Mouse (Mus musculus) heart, adult 2 months (tissue): ENCODE data around the gene Castor1. TPM values are rescaled to one million over a fixed set of nuclear protein-coding genes. Genes with fewer than 3 reads are reported as not detected.

Source experiments
- DNase-seq, 2 experiments: peaks; one replicate each; pipeline ENCODE4 v3.0.0; 2021
- H3K27ac ChIP-seq: fragments of 200-600 bp; 2 replicates; pipeline ENCODE4 v1.8.1; 2022
- H3K27me3 ChIP-seq: fragments of 200-500 bp; 2 replicates; pipeline ENCODE4 v1.6.1; 2012; ENCODE audit warnings: mild to moderate bottlenecking, low read length, inconsistent platforms, mixed read lengths; ENCODE audit not compliant: control insufficient read depth, insufficient read depth
- H3K36me3 ChIP-seq: fragments of 200-500 bp; 2 replicates; pipeline ENCODE4 v1.6.1; 2012; ENCODE audit warnings: low read length, inconsistent platforms; ENCODE audit not compliant: control insufficient read depth, insufficient read depth
- H3K4me1 ChIP-seq: fragments of 200-500 bp; 2 replicates; pipeline ENCODE4 v1.6.1; 2011; ENCODE audit warnings: low read length; ENCODE audit not compliant: control insufficient read depth, insufficient read depth
- H3K4me3 ChIP-seq: fragments of 200-600 bp; 2 replicates; pipeline ENCODE4 v1.8.1; 2022
- H3K79me2 ChIP-seq: fragments of 200-500 bp; replicated peaks from 2 replicates; pipeline ENCODE4 v1.6.1; 2012; ENCODE audit warnings: mild to moderate bottlenecking, inconsistent platforms, low read length, moderate library complexity, mixed read lengths; ENCODE audit not compliant: control insufficient read depth, insufficient read depth
- H3K9ac ChIP-seq: fragments of 200-500 bp; 2 replicates; pipeline ENCODE4 v1.6.1; 2012; ENCODE audit warnings: low read depth, mild to moderate bottlenecking, control low read depth, inconsistent platforms, low read length, mixed read lengths
- CTCF ChIP-seq: fragments of 200-600 bp; IDR thresholded peaks from 2 replicates; pipeline ENCODE4 v1.8.1; 2022; ENCODE audit warnings: antibody characterized with exemption, mild to moderate bottlenecking, moderate library complexity
- EP300 ChIP-seq: fragments of 200-500 bp; IDR thresholded peaks from 2 replicates; pipeline ENCODE4 v1.6.1; 2011; ENCODE audit warnings: low read depth, low read length, control low read depth; ENCODE audit not compliant: insufficient read depth
- POLR2A ChIP-seq: fragments of 200-500 bp; IDR thresholded peaks from 2 replicates; pipeline ENCODE4 v1.6.1; 2011; ENCODE audit warnings: mild to moderate bottlenecking, low read depth, low read length, control low read depth; ENCODE audit not compliant: insufficient read depth
- WGBS: fragments of 180-500 bp; shearing (Covaris S2); methylation state at CpG from one replicate; pipeline ENCODE4 v1.1.7; 2018; 5-methylcytosine and 5-hydroxymethylcytosine counted together
- intact Hi-C: fragments of 180-260 bp; cut with DNase I; formaldehyde crosslinking; loops from one replicate; pipeline ENCODE4 v1.15.1; 2025
- polyA plus RNA-seq: library from polyadenylated mRNA; depleted of rRNA; stranded (reverse); fragments of >200 nt; gene quantifications from 2 replicates; pipeline ENCODE4 v1.2.3, GENCODE M21; 2012
- total RNA-seq, 2 experiments: library from RNA; stranded (reverse); gene quantifications; 2 replicates each; pipeline ENCODE4 v1.2.3; 2021

Gene Castor1
- total and polyA plus RNA-seq, 3 experiments, result 4.0 to 13.5 (median 5.9) TPM

- TF ChIP-seq CTCF, result no peak
- TF ChIP-seq POLR2A, result no peak
- TF ChIP-seq EP300, result no peak
- no peaks in the 10 kb centered on the region for H3K79me2 ChIP-seq
- no peak for DNase-seq
- 17% methylated on average over 6 of the region's 6 CpGs for WGBS
- peak overlapping the region; percentile 74 for H3K9ac ChIP-seq
- intact Hi-C loops, result loop anchor here (1.0 to 2.0 kb wide), 5 partner anchors 16 to 122 kb away; partner anchors contain the start of genes Ccdc157, Rnf215 and Sf3a1
- peaks cover 15% of the 10 kb centered on the region for H3K4me1 ChIP-seq
- H3K27ac ChIP-seq, result peak overlapping the region; percentile 96
- peak overlapping the region; percentile 77 for H3K4me3 ChIP-seq
- H3K27me3 ChIP-seq, result no peaks in the 10 kb centered on the region
- H3K36me3 ChIP-seq, result peaks cover 2% of the 10 kb centered on the region; the same call in 1 of the 2 replicates
Measured at GRCm38 (mm10) chr11:4218637-4219036, 612 bp downstream of the Castor1 start.

- Histone ChIP-seq H3K27me3 (no peaks in the 10 kb centered on the region), H3K4me1 (peaks cover 15% of the 10 kb centered on the region), H3K9ac (peak overlapping the region; percentile 74), H3K36me3 (peaks cover 2% of the 10 kb centered on the region; the same call in 1 of the 2 replicates), H3K79me2 (no peaks in the 10 kb centered on the region), H3K27ac (peak overlapping the region; percentile 96), H3K4me3 (peak overlapping the region; percentile 77)
- 4% methylated on average over 2 of the region's 2 CpGs for WGBS
- intact Hi-C loops, result loop anchor here (1.0 to 2.0 kb wide), 4 partner anchors 17 to 84 kb away; partner anchors contain the start of genes Ccdc157, Rnf215 and Sf3a1
- peak; percentile 91 for TF ChIP-seq CTCF
- peak; percentile 97 for TF ChIP-seq EP300
- TF ChIP-seq POLR2A, result 0 out of 2 replicates have a peak, but pooled peaks have one; percentile 31
- peak; percentile 80 to 84 for DNase-seq
Measured at GRCm38 (mm10) chr11:4219317-4219751, 1.3 kb downstream of the Castor1 start.

GRCm38 (mm10) chr11:4219908-4220307, 1.9 kb downstream of the Castor1 start:
- Histone ChIP-seq H3K79me2 (no peaks in the 10 kb centered on the region), H3K9ac (no peak overlapping the region), H3K27ac (no peak overlapping the region; the same call in 1 of the 2 replicates), H3K4me3 (no peak overlapping the region), H3K4me1 (peaks cover 15% of the 10 kb centered on the region), H3K36me3 (peaks cover 2% of the 10 kb centered on the region; the same call in 1 of the 2 replicates), H3K27me3 (no peaks in the 10 kb centered on the region)
- DNase-seq, result no peak
- intact Hi-C loops, result loop anchor here (1.0 to 2.0 kb wide), 5 partner anchors 17 to 85 kb away; partner anchors contain the start of genes Ccdc157, Rnf215 and Sf3a1
- no peak for TF ChIP-seq POLR2A
- no peak for TF ChIP-seq CTCF
- TF ChIP-seq EP300, result no peak
- WGBS, result 60% methylated on average over 9 of the region's 9 CpGs

GRCm38 (mm10) chr11:4220443-4221400, 2.7 kb downstream of the Castor1 start:
- Histone ChIP-seq H3K27me3 (no peaks in the 10 kb centered on the region), H3K27ac (no peak overlapping the region), H3K9ac (no peak overlapping the region), H3K36me3 (peaks cover 2% of the 10 kb centered on the region; the same call in 1 of the 2 replicates), H3K79me2 (no peaks in the 10 kb centered on the region), H3K4me1 (peaks cover 12% of the 10 kb centered on the region), H3K4me3 (no peak overlapping the region)
- no peak for TF ChIP-seq POLR2A
- TF ChIP-seq EP300, result 0 out of 2 replicates have a peak, but pooled peaks have one; percentile 13
- peak; percentile 96 for TF ChIP-seq CTCF
- intact Hi-C loops, result loop anchor here (1.0 kb wide), 1 partner anchor 38 kb away; no protein-coding TSS in a partner anchor
- 60% methylated on average over 28 of the region's 28 CpGs for WGBS
- DNase-seq, result peak; percentile 78 to 88

- Histone ChIP-seq H3K27ac (no peak overlapping the region), H3K36me3 (no peaks in the 10 kb centered on the region; the same call in 1 of the 2 replicates), H3K4me3 (no peak overlapping the region), H3K27me3 (no peaks in the 10 kb centered on the region), H3K79me2 (no peaks in the 10 kb centered on the region), H3K9ac (no peak overlapping the region), H3K4me1 (peaks cover 2% of the 10 kb centered on the region)
- TF ChIP-seq EP300, result no peak
- no peak for TF ChIP-seq CTCF
- no peak for TF ChIP-seq POLR2A
- intact Hi-C loops, result no loop called here
- no peak for DNase-seq
- 80% methylated on average over 17 of the region's 17 CpGs for WGBS
Measured at GRCm38 (mm10) chr11:4222046-4222950, 4.3 kb downstream of the Castor1 start.
